Mouse (Mus musculus) Patski (cell line): ENCODE measurements around the gene Apobec3. TPM values are rescaled to one million over a fixed set of nuclear protein-coding genes. Genes with fewer than 3 reads are reported as not detected.
A peak's percentile ranks its signal among the peaks of the same experiment; 100 is the strongest.

Experiments
- ATAC-seq: fragments of 100-300 bp; one replicate; pipeline ENCODE4 v1.8.0; 2021
- CTCF ChIA-PET: fragments of 350-600 bp; sonication (Branson Sonifier 250); formaldehyde crosslinking; loops from one replicate; lab custom pipeline; 2022; ENCODE audit warnings: inconsistent platforms; lab: Charles Lee
- POLR2A ChIA-PET: fragments of 350-600 bp; sonication (Branson Sonifier 250); formaldehyde crosslinking; loops from one replicate; lab custom pipeline; 2022; ENCODE audit warnings: antibody characterized with exemption, inconsistent platforms; lab: Charles Lee
- DNase-seq: peaks from one replicate; pipeline ENCODE4 v3.0.0-alpha.2; 2011; ENCODE audit warnings: low read depth, low spot score
- H3K27me3 ChIP-seq: fragments of 371-371 bp; one replicate; pipeline ENCODE4 v1.5.1; 2021
- CTCF ChIP-seq: fragments of 100-300 bp; IDR thresholded peaks from one replicate; pipeline ENCODE4 v1.5.1; 2021
- in situ Hi-C: fragments of 300-500 bp; cut with MboI; formaldehyde crosslinking; loops from 3 replicates; pipeline ENCODE4 v1.11.1; 2018; ENCODE audit warnings: low pct_unique_long_range_greater_than_20kb, mixed read lengths
- polyA plus RNA-seq: library from polyadenylated mRNA; unstranded; gene quantifications from one replicate; pipeline ENCODE4 v1.2.3, GENCODE M21; 2021

The Apobec3 gene
- polyA plus RNA-seq, 1 experiment from 2014 or later: 10.5 TPM

DNA sequence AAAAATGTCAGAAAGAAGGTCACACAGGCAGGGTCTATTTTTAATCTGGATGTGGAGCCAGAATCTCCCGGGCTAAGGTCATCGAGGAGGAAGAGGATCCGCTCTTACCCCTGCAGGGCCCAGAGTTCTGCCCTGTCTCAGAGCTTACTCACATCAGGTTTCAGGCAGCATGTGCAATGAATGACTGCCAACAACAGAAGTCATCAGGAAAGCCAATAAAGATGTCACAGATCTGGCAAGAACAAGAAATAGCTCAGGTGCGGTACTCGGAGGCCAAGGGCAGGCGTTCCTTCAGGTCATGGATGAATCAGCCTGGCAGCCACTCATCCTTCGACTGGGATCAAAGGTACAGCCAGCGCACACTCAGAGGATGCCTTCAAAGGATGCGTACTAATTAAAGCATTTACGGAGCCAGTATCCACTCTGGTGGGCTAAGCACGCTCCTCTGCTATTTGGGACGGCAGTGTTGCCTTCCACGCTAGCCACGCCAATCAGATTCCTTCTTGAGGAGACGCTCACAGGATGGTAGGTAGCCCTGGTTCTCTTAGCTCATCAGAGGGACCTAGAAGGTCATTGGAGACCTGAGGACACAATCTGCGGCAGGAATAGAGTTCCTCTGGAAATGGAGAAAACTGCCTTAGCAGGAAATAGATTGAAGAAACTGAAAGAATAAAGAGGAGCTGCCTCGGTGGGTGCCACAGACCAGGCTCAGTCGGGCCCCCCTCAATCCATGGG lies 16.0 kb upstream of the Apobec3 start:
- H3K27me3 ChIP-seq: peaks cover 10% of the 10 kb centered on the region
- DNase-seq (no peak), ATAC-seq (no peak)
- ChIA-PET POLR2A (no interaction called here), CTCF (no interaction called here)
- in situ Hi-C loops: loop anchor here (5.0 to 25.0 kb wide), 2 partner anchors 103 to 663 kb away; no protein-coding TSS in a partner anchor
- TF ChIP-seq CTCF: no peak

DNA sequence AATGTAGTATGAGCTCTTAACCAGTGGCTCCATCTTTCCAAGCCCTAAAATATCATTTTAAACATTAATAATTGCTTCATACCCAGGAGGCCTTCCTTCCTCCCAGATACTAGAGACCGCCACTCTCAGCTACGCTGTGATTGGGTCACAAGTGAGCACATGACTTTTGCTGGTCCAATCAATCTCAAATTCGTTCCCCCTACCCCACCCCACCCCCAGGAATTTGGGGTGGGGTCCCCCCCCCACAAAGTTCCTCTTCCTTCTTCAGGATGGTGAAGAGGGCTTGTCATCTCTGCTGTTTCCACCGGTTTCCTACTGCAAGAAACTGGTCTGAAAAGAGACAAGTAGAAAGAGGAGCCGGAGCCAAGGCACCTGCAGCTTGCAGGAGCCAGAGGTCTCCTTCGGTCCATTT lies 12.7 kb upstream of the Apobec3 start:
- in situ Hi-C loops: loop anchor here (5.0 to 25.0 kb wide), 2 partner anchors 106 to 666 kb away; no protein-coding TSS in a partner anchor
- ChIA-PET CTCF (interaction anchor here (2.1 kb wide), 1 partner anchor 49 kb away, joined by 7 read pairs; no protein-coding TSS in a partner anchor), POLR2A (interaction anchor here (1.5 to 2.0 kb wide), 2 partner anchors 46 to 47 kb away, joined by 5 to 6 read pairs; no protein-coding TSS in a partner anchor)
- H3K27me3 ChIP-seq: peaks cover 17% of the 10 kb centered on the region
- TF ChIP-seq CTCF: no peak
- ATAC-seq (no peak), DNase-seq (no peak)

DNA sequence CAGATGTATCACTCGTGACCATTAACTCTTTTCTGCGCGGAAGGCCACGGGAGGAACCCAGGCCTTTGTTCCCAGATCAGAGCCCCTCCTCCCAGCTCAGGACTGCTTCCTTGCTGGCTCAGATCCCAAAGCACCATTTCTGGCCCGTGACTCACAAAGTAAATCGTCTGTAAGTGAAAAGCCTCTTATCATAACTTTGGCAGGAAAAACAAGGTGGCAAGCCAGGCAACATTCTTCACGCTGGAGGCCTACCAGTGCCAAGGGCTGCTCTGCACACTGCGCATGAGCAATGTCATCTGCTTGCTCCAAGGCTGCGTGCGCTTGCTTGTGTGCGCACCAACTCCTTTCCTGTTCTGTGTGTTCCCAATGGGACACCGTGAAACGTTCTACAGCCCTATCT lies 12.1 kb upstream of the Apobec3 start:
- in situ Hi-C loops: loop anchor here (5.0 to 25.0 kb wide), 2 partner anchors 107 to 667 kb away; no protein-coding TSS in a partner anchor
- ChIA-PET POLR2A (no interaction called here), CTCF (interaction anchor here (2.1 kb wide), 1 partner anchor 49 kb away, joined by 7 read pairs; no protein-coding TSS in a partner anchor)
- no peak for TF ChIP-seq CTCF
- peaks cover 11% of the 10 kb centered on the region for H3K27me3 ChIP-seq
- peak; percentile 61 for ATAC-seq
- DNase-seq: peak; percentile 79

DNA sequence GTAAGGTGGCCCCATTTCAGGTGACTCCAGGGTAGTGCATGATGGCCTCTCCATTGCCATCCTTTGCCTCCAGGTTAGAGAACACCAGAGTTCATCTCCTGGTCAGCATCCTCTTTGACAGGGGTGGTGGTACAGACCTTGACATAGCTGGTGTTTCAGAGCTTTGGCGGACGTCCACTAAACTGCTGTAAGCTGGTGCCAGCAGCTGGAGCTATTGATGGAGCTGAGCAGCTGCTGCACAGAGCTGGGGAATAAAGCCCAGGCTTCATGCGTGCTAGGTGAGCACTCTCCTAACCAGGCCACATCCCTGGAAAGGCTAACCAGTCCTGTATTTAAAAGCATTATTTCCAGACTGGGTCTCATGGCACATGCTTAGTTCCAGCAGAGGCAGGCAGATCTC lies 11.0 kb upstream of the Apobec3 start:
- H3K27me3 ChIP-seq: peaks cover 11% of the 10 kb centered on the region
- ChIA-PET CTCF (no interaction called here), POLR2A (no interaction called here)
- in situ Hi-C loops: loop anchor here (5.0 to 25.0 kb wide), 2 partner anchors 48 to 668 kb away; partner anchors contain the start of genes Cbx6 and Npcd
- TF ChIP-seq CTCF: no peak
- no peak for ATAC-seq
- no peak for DNase-seq

DNA sequence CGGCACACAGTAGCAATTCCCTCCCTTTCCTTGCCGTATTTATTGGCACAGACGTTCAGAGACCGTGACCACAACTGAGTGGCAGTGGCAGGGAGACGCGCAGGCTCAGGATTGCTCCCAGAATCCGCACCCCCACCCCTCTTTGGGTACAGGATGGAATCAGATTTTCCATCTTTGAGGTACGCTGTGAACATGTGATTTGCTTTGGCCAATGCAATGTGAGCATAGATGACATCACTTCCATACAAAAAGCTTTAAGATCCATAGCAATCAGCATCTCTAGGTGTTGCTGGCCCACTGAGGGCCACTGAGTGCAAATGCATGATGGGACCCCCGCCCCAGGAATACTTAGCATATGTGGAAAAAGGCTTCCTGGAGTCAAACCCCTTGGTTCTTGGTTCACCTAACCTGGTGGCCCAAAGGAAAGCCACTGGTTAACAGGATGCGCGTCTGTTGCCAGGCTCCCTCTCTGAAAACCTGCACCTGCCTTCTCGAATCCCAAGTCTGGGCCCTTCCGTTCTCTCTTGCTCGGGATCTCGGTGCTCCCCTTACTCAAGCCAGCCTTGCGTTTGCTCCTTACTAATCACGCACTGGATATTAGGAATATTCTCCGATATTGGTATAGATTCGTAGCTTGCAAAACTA lies 8.7 kb upstream of the Apobec3 start:
- ChIA-PET POLR2A (interaction anchor here (2.1 kb wide), 1 partner anchor 50 kb away, joined by 9 read pairs; the partner anchor contains the start of gene Npcd), CTCF (interaction anchor here (3.0 kb wide), 1 partner anchor 52 kb away, joined by 22 read pairs; no protein-coding TSS in a partner anchor)
- TF ChIP-seq CTCF: no peak
- peaks cover 11% of the 10 kb centered on the region for H3K27me3 ChIP-seq
- ATAC-seq (no peak), DNase-seq (no peak)
- in situ Hi-C loops: loop anchor here (5.0 to 25.0 kb wide), 2 partner anchors 50 to 670 kb away; partner anchors contain the start of genes Cbx6 and Npcd

DNA sequence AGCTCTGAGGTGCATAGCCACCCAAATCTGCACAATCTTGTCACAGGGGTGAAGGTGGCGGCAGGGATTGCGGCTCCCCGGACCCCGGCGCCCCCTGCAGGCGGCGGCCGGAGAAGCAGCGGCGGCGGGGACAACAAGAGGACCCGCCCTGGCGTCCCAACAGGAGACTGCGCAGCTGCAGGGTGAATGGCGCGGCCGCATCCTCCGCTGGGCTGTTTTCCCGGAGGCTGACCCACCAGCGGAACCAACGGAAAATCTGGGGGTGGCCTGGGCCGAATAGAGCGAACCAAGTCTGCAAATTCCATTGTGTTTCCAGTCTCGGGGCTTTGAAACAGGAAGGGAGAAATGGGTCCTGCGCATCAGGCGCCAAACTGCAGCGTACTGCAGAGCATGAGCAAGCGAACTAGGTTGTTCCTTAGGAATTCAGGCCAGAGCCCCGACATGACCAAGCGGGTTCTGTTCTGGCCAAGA lies 8.1 kb upstream of the Apobec3 start:
- peak; percentile 100 for TF ChIP-seq CTCF
- in situ Hi-C loops: loop anchor here (5.0 to 25.0 kb wide), 2 partner anchors 51 to 671 kb away; partner anchors contain the start of genes Cbx6 and Npcd
- DNase-seq (peak; percentile 33), ATAC-seq (peak; percentile 77)
- ChIA-PET CTCF (interaction anchor here (3.0 kb wide), 1 partner anchor 52 kb away, joined by 22 read pairs; no protein-coding TSS in a partner anchor), POLR2A (interaction anchor here (2.1 kb wide), 1 partner anchor 50 kb away, joined by 9 read pairs; the partner anchor contains the start of gene Npcd)
- H3K27me3 ChIP-seq: peaks cover 11% of the 10 kb centered on the region

DNA sequence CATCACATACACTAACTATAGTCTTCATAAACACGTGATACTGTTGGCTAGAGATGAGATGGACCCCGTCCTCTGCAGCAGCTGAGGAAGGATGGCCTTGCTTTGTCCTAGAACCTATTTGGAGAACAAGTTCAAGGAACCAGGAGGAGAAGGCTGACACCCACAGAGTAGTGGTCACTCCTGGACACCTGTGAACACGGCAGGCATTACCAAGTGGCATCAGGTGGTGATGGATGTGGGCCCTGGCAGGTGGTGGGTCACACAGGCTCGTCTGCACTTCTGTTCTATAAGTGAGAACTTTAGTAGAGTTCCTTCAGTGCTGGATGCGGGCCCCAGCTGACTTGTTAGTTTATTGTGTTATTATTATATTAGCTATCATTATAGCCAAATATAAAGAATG lies 6.6 kb upstream of the Apobec3 start:
- TF ChIP-seq CTCF: no peak
- ATAC-seq (no peak), DNase-seq (no peak)
- peaks cover 17% of the 10 kb centered on the region for H3K27me3 ChIP-seq
- in situ Hi-C loops: loop anchor here (5.0 to 25.0 kb wide), 2 partner anchors 53 to 673 kb away; partner anchors contain the start of genes Cbx6 and Npcd
- POLR2A ChIA-PET: no interaction called here
- CTCF ChIA-PET: interaction anchor here (2.2 kb wide), 1 partner anchor 55 kb away, joined by 10 read pairs; no protein-coding TSS in a partner anchor

DNA sequence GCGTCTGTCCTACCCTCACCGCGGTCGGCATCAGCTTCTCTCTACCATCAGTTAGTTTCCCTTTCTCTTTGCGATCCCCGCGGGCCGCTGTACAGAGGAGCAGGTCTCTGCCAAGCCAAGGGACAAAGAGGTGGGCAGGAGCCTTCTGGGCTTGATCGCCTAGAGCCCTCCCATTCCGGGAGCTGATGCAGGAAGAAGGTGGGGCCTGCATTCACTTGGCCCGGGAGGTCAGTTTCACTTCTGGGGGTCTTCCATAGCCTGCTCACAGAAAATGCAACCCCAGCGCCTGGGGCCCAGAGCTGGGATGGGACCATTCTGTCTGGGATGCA lies 718 bp downstream of the Apobec3 start:
- DNase-seq (no peak), ATAC-seq (peak; percentile 44)
- in situ Hi-C loops: loop anchor here (25.0 kb wide), 1 partner anchor 680 kb away; no protein-coding TSS in a partner anchor
- ChIA-PET CTCF (no interaction called here), POLR2A (interaction anchor here (0.7 kb wide), 1 partner anchor 764 kb away, joined by 3 read pairs; no protein-coding TSS in a partner anchor)
- no peak for TF ChIP-seq CTCF
- peaks cover 18% of the 10 kb centered on the region for H3K27me3 ChIP-seq

DNA sequence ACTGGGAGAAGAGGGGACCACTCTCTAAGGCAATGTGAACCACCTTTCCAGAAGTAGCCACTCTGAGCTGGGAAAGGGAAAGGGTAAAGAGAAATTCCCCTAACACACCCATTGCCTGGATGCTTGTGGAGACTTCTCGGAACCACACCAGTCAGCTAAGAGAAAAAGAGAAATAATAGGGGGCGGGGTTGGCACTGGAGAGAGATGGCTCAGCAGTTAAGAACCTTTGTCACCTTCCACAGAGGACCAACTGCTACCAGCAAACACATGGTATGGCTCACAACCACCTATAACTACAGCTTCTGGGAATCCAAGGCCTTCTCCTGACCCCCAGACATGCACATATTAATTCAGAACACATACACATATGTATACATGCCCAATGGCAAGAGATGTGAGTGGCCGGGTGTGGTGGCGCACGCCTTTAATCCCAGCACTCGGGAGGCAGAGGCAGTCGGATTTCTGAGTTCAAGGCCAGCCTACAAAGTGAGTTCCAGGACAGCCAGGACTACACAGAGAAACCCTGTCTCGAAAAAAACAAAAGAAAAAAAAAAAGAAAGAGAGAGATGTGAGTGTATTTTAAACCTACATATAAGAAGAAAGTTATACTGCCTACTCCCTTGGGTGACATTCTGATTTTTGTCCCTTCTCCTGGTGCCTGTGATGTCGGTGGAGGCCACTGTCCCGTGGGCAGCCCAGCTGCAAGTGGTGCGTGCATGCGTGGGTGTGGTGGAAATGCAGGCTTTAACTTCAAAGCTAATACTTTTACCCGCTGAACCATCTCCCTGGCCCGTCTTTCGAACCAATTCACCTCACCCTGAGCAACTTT lies 1.8 kb downstream of the Apobec3 start:
- CTCF ChIA-PET: no interaction called here
- DNase-seq (no peak), ATAC-seq (no peak)
- in situ Hi-C loops: loop anchor here (25.0 kb wide), 1 partner anchor 681 kb away; no protein-coding TSS in a partner anchor
- H3K27me3 ChIP-seq: peaks cover 18% of the 10 kb centered on the region
- POLR2A ChIA-PET: no interaction called here
- no peak for TF ChIP-seq CTCF
